Mouse (Mus musculus): Measurements from ENCODE around the gene Tdgf1. TPM values are rescaled to one million over a fixed set of nuclear protein-coding genes. Genes with fewer than 3 reads are reported as not detected.

Tdgf1 gene
- total RNA-seq, 2 experiments from 2014 or later = not detected

- intact Hi-C loops (cut with DNase I; ENCODE audit: low total_unique reads) = no loop called here
- DNase-seq = no peak
These were observed 8.9 kb upstream of the Tdgf1 start for GRCm38 (mm10) chr9:110954681-110955445.

- intact Hi-C loops (cut with DNase I; ENCODE audit: low total_unique reads) = no loop called here
- peak; percentile 74 for DNase-seq
These were observed 7.8 kb upstream of the Tdgf1 start for GRCm38 (mm10) chr9:110953550-110954461.

- intact Hi-C loops (cut with DNase I; ENCODE audit: low total_unique reads) = no loop called here
- no peak for DNase-seq
These were observed 7.1 kb upstream of the Tdgf1 start for GRCm38 (mm10) chr9:110952931-110953549.

GRCm38 (mm10) chr9:110952398-110952797, 6.4 kb upstream of the Tdgf1 start:
- no peak for DNase-seq
- intact Hi-C loops (cut with DNase I; ENCODE audit: low total_unique reads) = no loop called here

GRCm38 (mm10) chr9:110951866-110952265, 5.9 kb upstream of the Tdgf1 start:
- DNase-seq = no peak
- intact Hi-C loops (cut with DNase I; ENCODE audit: low total_unique reads) = no loop called here

- intact Hi-C loops (cut with DNase I; ENCODE audit: low total_unique reads) = no loop called here
- DNase-seq = no peak
These were observed 5.4 kb upstream of the Tdgf1 start, which contains the start of gene Lrrc2 for GRCm38 (mm10) chr9:110951397-110951796. Gene Lrrc2 (plus strand): TSS chr9:110951545.

- intact Hi-C loops (cut with DNase I; ENCODE audit: low total_unique reads) = no loop called here
These were observed 4.2 kb upstream of the Tdgf1 start for GRCm38 (mm10) chr9:110950109-110950508.

GRCm38 (mm10) chr9:110948813-110949310, 2.9 kb upstream of the Tdgf1 start:
- intact Hi-C loops (cut with DNase I; ENCODE audit: low total_unique reads) = no loop called here
- DNase-seq = no peak

More at GRCm38 (mm10) chr9:110950109-110950508, 4.2 kb upstream of the Tdgf1 start:
- no peak for DNase-seq

- intact Hi-C loops (cut with DNase I; ENCODE audit: low total_unique reads) = no loop called here
- no peak for DNase-seq
These were observed 1.9 kb upstream of the Tdgf1 start for GRCm38 (mm10) chr9:110947900-110948299.

GRCm38 (mm10) chr9:110947261-110947661, 1.3 kb upstream of the Tdgf1 start:
- no peak for DNase-seq
- intact Hi-C loops (cut with DNase I; ENCODE audit: low total_unique reads) = no loop called here

GRCm38 (mm10) chr9:110946548-110947044, 638 bp upstream of the Tdgf1 start:
- intact Hi-C loops (cut with DNase I; ENCODE audit: low total_unique reads) = no loop called here
- DNase-seq = no peak

- intact Hi-C loops (cut with DNase I; ENCODE audit: low total_unique reads) = no loop called here
- no peak for DNase-seq
These were observed 615 bp downstream of the Tdgf1 start for GRCm38 (mm10) chr9:110945343-110945742.

GRCm38 (mm10) chr9:110944265-110944664, 1.7 kb downstream of the Tdgf1 start:
- intact Hi-C loops (cut with DNase I; ENCODE audit: low total_unique reads) = no loop called here

GRCm38 (mm10) chr9:110937506-110938490, 8.2 kb downstream of the Tdgf1 start:
- intact Hi-C loops (cut with DNase I; ENCODE audit: low total_unique reads) = no loop called here
- no peak for DNase-seq

More at GRCm38 (mm10) chr9:110944265-110944664, 1.7 kb downstream of the Tdgf1 start:
- DNase-seq = no peak

GRCm38 (mm10) chr9:110935941-110936340, 10.0 kb downstream of the Tdgf1 start:
- intact Hi-C loops (cut with DNase I; ENCODE audit: low total_unique reads) = no loop called here
- no peak for DNase-seq

- DNase-seq = no peak
- intact Hi-C loops (cut with DNase I; ENCODE audit: low total_unique reads) = no loop called here
These were observed 12.0 kb downstream of the Tdgf1 start for GRCm38 (mm10) chr9:110933850-110934437.

- intact Hi-C loops (cut with DNase I; ENCODE audit: low total_unique reads) = no loop called here
- no peak for DNase-seq
These were observed 14.4 kb downstream of the Tdgf1 start for GRCm38 (mm10) chr9:110931573-110931972.

- DNase-seq = peak; percentile 78
- intact Hi-C loops (cut with DNase I; ENCODE audit: low total_unique reads) = no loop called here
These were observed 23.2 kb downstream of the Tdgf1 start for GRCm38 (mm10) chr9:110922759-110923158.

Measured in gastrocnemius, postnatal 14 days (tissue).